Mouse (Mus musculus): ENCODE results near the gene Rnf32. TPM values are rescaled to one million over a fixed set of nuclear protein-coding genes. Genes with fewer than 3 reads are reported as not detected.

Rnf32 gene
- polyA plus RNA-seq, 1 experiment from 2014 or later, result 18.7 TPM

DNA sequence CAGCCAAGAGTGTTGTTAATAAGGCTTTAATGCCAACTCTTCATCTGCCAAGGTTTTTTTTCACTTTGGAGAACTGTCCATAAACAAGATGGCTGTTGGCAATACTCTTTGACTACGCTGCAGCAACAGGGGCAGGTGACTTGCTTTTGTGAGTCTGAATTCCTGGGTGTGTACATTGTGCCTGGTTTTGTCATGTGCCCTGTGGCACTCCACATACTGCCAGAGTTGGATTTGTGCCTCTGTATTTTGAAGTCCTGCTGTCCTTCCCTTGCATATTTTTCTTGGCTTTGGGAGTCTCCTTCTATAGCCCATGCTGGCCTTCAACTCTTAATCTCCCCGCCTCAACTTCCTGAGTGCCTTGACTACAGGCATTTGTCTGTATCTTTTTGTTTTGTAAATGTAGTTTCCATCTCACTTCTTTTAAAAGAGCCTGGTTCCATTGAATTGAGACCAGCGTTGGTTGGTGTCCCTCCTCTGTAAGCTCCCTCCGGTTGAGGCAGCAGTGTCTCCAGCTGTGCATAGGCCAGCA, 3.2 kb downstream of the Rnf32 start:
- Histone ChIP-seq H3K9ac (no peak overlapping the region), H3K4me1 (replicated peaks; ENCODE audit: control insufficient read depth, insufficient read depth, low read length) (peaks cover 6% of the 10 kb centered on the region; the same call in 1 of the 2 replicates), H3K4me3 (replicated peaks; ENCODE audit: low read length) (no peak overlapping the region), H3K9me3 (ENCODE audit: control insufficient read depth, low read length) (no peaks in the 10 kb centered on the region), H3K27ac (no peak overlapping the region), H3K27me3 (ENCODE audit: control insufficient read depth, insufficient read depth, low read length) (no peaks in the 10 kb centered on the region), H3K4me2 (replicated peaks) (no peak overlapping the region), H3K36me3 (replicated peaks; ENCODE audit: control insufficient read depth, insufficient read depth) (0 out of 2 replicates have a peak, but pooled peaks cover 5% of the 10 kb centered on the region)
- WGBS, result 44% methylated on average over 4 of the region's 4 CpGs
- DNase-seq (ENCODE audit: low spot score) (no peak), ATAC-seq (ENCODE audit: low FRiP score) (no peak)

DNA sequence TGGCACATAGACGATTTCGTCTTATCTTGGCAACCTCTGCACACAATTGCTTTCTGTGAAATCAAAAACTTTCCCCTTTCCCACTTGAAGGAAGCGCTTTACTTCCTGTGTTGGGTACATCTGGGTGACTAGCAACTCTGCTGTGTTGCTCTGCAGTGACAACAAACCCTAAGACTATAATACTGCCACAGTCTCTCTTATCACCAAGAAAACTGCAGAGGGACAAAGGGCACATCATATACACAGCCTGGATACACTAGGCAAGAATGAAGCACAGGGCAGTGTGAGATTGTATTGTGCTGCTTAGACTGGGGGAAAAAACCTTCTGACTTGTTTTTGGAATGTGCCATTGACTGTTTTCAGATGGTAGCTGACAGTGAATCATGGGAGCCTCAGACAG, 4.1 kb downstream of the Rnf32 start:
- Histone ChIP-seq H3K27me3 (ENCODE audit: control insufficient read depth, insufficient read depth, low read length) (no peaks in the 10 kb centered on the region), H3K4me1 (replicated peaks; ENCODE audit: control insufficient read depth, insufficient read depth, low read length) (peaks cover 6% of the 10 kb centered on the region; the same call in 1 of the 2 replicates), H3K4me2 (replicated peaks) (no peak overlapping the region), H3K9ac (no peak overlapping the region), H3K4me3 (replicated peaks; ENCODE audit: low read length) (no peak overlapping the region), H3K27ac (no peak overlapping the region), H3K9me3 (ENCODE audit: control insufficient read depth, low read length) (no peaks in the 10 kb centered on the region), H3K36me3 (replicated peaks; ENCODE audit: control insufficient read depth, insufficient read depth) (0 out of 2 replicates have a peak, but pooled peaks cover 5% of the 10 kb centered on the region)
- 81% methylated on average over 3 of the region's 3 CpGs for WGBS
- DNase-seq (ENCODE audit: low spot score) (no peak), ATAC-seq (ENCODE audit: low FRiP score) (no peak)

DNA sequence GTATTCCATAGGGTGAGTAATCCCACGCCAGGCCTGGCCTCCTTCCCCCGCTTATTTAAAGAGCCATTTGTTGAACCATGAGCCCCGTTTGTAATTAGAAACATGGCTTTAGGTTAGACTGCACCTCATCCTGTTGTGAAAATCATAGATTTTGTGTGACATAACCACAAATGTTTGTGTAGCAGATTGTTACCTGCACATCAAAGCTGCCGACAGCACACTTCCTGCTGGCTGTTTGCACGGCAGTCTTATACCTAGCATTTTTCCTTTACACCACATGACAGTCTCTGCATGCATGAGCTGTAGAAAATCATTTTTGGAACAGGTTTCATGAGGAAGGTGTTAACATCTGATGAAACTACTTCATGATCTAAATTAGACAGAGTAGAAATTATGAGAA, 9.9 kb downstream of the Rnf32 start:
- Histone ChIP-seq H3K4me1 (replicated peaks; ENCODE audit: control insufficient read depth, insufficient read depth, low read length) (no peaks in the 10 kb centered on the region), H3K36me3 (replicated peaks; ENCODE audit: control insufficient read depth, insufficient read depth) (0 out of 2 replicates have a peak, but pooled peaks cover 5% of the 10 kb centered on the region), H3K4me2 (replicated peaks) (no peak overlapping the region), H3K27ac (no peak overlapping the region), H3K9ac (no peak overlapping the region), H3K9me3 (ENCODE audit: control insufficient read depth, low read length) (no peaks in the 10 kb centered on the region), H3K27me3 (ENCODE audit: control insufficient read depth, insufficient read depth, low read length) (no peaks in the 10 kb centered on the region), H3K4me3 (replicated peaks; ENCODE audit: low read length) (no peak overlapping the region)
- ATAC-seq (ENCODE audit: low FRiP score), result no peak
- 85% methylated on average over 5 of the region's 5 CpGs for WGBS
- DNase-seq (ENCODE audit: low spot score), result no peak

DNA sequence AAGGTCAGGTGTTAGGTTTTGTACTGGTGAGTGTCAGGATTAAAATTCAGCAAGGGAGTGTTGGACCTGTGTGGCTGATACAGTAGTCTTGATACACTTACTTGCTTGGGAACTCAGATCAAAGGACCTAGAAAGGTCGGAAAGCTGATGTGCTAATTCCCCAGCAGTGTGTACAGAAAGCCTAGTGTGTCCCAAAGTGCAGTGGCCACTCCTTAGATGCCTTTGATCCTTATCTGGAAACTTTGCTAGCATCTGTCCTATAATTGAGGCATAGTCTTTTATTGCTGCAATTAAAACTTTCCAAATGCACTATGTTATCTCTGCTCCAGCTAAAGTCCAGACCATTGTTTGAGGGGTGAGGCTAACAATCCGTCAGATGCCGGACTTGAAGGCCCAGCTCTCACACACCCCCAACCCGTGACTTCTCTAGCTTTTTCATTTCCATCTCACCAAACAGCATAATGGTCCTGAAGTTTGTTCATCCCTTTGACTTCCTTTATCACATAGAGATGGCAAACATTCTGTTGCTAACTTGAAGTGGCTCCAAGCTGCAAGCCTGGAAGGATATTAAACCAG, 16.3 kb downstream of the Rnf32 start:
- Histone ChIP-seq H3K9ac (no peak overlapping the region), H3K4me1 (replicated peaks; ENCODE audit: control insufficient read depth, insufficient read depth, low read length) (no peaks in the 10 kb centered on the region), H3K27ac (no peak overlapping the region), H3K27me3 (ENCODE audit: control insufficient read depth, insufficient read depth, low read length) (no peaks in the 10 kb centered on the region), H3K4me3 (replicated peaks; ENCODE audit: low read length) (no peak overlapping the region), H3K4me2 (replicated peaks) (no peak overlapping the region), H3K36me3 (replicated peaks; ENCODE audit: control insufficient read depth, insufficient read depth) (no peaks in the 10 kb centered on the region), H3K9me3 (ENCODE audit: control insufficient read depth, low read length) (no peaks in the 10 kb centered on the region)
- DNase-seq (ENCODE audit: low spot score) (no peak), ATAC-seq (ENCODE audit: low FRiP score) (no peak)
- 70% methylated on average over 4 of the region's 4 CpGs for WGBS

DNA sequence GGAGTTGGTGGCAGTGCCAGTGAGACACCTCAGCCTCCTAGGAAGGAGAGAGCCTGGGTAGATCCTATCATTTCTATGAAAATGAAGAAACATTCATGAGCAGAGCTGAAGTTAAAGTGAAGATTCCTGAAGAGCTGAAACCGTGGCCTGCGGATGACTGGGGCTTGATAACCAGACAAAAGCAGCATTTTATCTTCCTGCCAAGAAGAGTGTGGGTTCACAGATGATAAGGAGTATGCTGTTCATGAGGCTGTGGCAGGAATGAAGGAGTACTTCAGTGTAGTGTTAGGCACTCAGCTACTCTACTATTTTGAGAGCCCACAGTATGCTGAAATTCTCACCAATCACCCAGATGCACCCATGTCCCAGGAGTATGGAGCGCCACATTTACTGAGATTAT, 22.2 kb downstream of the Rnf32 start:
- Histone ChIP-seq H3K9me3 (ENCODE audit: control insufficient read depth, low read length) (no peaks in the 10 kb centered on the region), H3K4me2 (replicated peaks) (no peak overlapping the region), H3K36me3 (replicated peaks; ENCODE audit: control insufficient read depth, insufficient read depth) (no peaks in the 10 kb centered on the region), H3K9ac (no peak overlapping the region), H3K27me3 (ENCODE audit: control insufficient read depth, insufficient read depth, low read length) (no peaks in the 10 kb centered on the region), H3K4me3 (replicated peaks; ENCODE audit: low read length) (no peak overlapping the region), H3K4me1 (replicated peaks; ENCODE audit: control insufficient read depth, insufficient read depth, low read length) (no peaks in the 10 kb centered on the region), H3K27ac (no peak overlapping the region)
- DNase-seq (ENCODE audit: low spot score), result no peak
- no peak for ATAC-seq (ENCODE audit: low FRiP score)
- 94% methylated on average over 3 of the region's 3 CpGs for WGBS

DNA sequence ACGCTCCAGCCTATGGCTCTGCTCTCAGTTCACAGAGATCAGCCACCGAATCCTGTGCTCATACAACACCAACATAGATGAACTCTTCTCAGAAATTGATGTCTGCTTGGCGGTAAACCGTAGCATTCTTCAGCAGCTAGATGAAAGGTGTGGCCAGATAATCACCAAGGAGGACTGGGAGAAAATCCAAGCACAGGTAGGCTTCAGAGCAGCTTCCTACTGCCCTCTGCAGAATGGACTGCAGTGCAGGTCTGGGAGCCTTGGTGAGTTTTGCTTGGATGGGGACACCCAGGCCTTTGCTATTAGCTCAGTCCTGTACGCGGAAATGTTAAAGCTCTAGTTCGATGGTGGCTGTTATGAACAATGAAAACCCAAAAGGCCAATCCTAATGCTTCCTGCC, 28.3 kb downstream of the Rnf32 start:
- Histone ChIP-seq H3K4me3 (replicated peaks; ENCODE audit: low read length) (no peak overlapping the region), H3K27me3 (ENCODE audit: control insufficient read depth, insufficient read depth, low read length) (no peaks in the 10 kb centered on the region), H3K36me3 (replicated peaks; ENCODE audit: control insufficient read depth, insufficient read depth) (peaks cover 5% of the 10 kb centered on the region; the same call in 1 of the 2 replicates), H3K4me1 (replicated peaks; ENCODE audit: control insufficient read depth, insufficient read depth, low read length) (no peaks in the 10 kb centered on the region), H3K9ac (no peak overlapping the region), H3K27ac (no peak overlapping the region), H3K4me2 (replicated peaks) (no peak overlapping the region), H3K9me3 (ENCODE audit: control insufficient read depth, low read length) (no peaks in the 10 kb centered on the region)
- ATAC-seq (ENCODE audit: low FRiP score) (no peak), DNase-seq (ENCODE audit: low spot score) (no peak)
- WGBS, result 92% methylated on average over 7 of the region's 7 CpGs

DNA sequence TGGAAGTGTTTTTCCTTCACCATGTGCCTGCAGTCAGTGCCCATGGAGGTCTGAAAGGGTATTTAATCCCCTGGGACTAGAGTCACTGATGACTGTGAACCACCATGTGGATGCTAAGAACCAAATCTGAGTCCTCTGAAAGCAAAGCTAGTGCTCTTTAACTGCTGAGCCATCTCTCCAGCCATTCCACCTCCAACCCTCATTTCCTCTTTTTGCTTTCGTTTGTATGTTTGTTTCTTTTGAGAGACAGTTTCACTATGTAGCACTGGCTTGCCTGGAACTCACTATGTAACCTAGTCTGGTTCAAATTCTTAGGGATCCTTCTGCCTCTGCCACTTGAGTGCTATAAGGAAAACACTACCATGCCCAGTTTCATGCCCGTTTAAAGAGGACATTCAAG, 34.7 kb downstream of the Rnf32 start:
- H3K9me3 ChIP-seq (ENCODE audit: control insufficient read depth, low read length), result no peaks in the 10 kb centered on the region
- ATAC-seq (ENCODE audit: low FRiP score), result no peak
- WGBS, result 88% methylated on average over 2 of the region's 2 CpGs

DNA sequence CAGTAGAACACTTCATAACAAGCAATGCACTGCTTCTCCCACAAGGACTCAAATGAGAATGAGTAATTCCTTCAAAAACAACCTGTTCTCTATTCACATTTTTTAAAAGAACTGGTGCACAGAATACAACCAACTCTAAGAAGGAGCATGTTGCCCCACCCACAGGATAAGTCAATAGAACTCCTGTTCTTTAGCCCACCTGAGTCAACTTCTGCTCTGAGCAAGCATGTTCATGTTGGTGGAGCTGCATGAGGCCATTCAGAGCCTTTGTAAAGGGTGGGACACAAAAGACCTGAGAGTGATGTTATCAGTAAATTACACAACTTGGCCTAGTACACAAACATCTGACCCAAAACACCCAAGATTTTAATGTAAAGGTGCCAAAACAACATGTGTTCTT, 42.6 kb downstream of the Rnf32 start:
- no peaks in the 10 kb centered on the region for H3K9me3 ChIP-seq (ENCODE audit: control insufficient read depth, low read length)
- no peak overlapping the region for H3K27ac ChIP-seq
- no peaks in the 10 kb centered on the region for H3K4me1 ChIP-seq (replicated peaks; ENCODE audit: control insufficient read depth, insufficient read depth, low read length)
- H3K27me3 ChIP-seq (ENCODE audit: control insufficient read depth, insufficient read depth, low read length), result no peaks in the 10 kb centered on the region
- H3K36me3 ChIP-seq (replicated peaks; ENCODE audit: control insufficient read depth, insufficient read depth), result no peaks in the 10 kb centered on the region
- ATAC-seq (ENCODE audit: low FRiP score) (no peak), DNase-seq (ENCODE audit: low spot score) (no peak)
- H3K4me3 ChIP-seq (replicated peaks; ENCODE audit: low read length), result no peak overlapping the region
- no peak overlapping the region for H3K4me2 ChIP-seq (replicated peaks)
- no peak overlapping the region for H3K9ac ChIP-seq

More for the DNA sequence above, 34.7 kb downstream of the Rnf32 start:
- Histone ChIP-seq H3K4me3 (replicated peaks; ENCODE audit: low read length) (no peak overlapping the region), H3K27ac (no peak overlapping the region), H3K36me3 (replicated peaks; ENCODE audit: control insufficient read depth, insufficient read depth) (peaks cover 17% of the 10 kb centered on the region), H3K4me2 (replicated peaks) (no peak overlapping the region), H3K4me1 (replicated peaks; ENCODE audit: control insufficient read depth, insufficient read depth, low read length) (no peaks in the 10 kb centered on the region), H3K27me3 (ENCODE audit: control insufficient read depth, insufficient read depth, low read length) (no peaks in the 10 kb centered on the region), H3K9ac (no peak overlapping the region)
- no peak for DNase-seq (ENCODE audit: low spot score)

DNA sequence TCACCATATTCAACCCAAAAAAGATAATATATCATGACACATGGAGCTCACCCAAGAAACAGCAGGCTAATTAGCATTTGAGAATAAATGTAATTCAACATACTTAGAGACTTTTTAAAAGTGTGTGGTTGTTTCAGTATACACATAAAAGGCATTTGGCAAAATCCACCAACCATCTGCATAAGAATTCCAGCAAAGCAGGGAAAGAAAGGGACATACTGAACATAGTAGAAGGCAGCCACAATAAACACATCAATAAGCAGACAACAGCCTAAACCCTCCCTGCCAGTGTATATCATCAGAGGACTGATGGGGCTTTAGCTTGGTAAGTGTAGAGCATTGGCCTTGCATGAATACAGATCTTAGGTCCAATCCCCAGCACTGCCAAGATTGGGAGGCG, 49.0 kb downstream of the Rnf32 start:
- Histone ChIP-seq H3K9me3 (ENCODE audit: control insufficient read depth, low read length) (no peaks in the 10 kb centered on the region), H3K27ac (no peak overlapping the region), H3K4me1 (replicated peaks; ENCODE audit: control insufficient read depth, insufficient read depth, low read length) (no peaks in the 10 kb centered on the region), H3K27me3 (ENCODE audit: control insufficient read depth, insufficient read depth, low read length) (no peaks in the 10 kb centered on the region), H3K9ac (no peak overlapping the region), H3K36me3 (replicated peaks; ENCODE audit: control insufficient read depth, insufficient read depth) (no peaks in the 10 kb centered on the region), H3K4me2 (replicated peaks) (no peak overlapping the region), H3K4me3 (replicated peaks; ENCODE audit: low read length) (no peak overlapping the region)
- WGBS, result no CpG with 5 or more reads among the region's 1 CpGs
- DNase-seq (ENCODE audit: low spot score) (no peak), ATAC-seq (ENCODE audit: low FRiP score) (no peak)

Measured in hindbrain, embryonic 14.5 days (tissue).